Mouse (Mus musculus) hindbrain, embryonic 12.5 days (tissue): ENCODE data around the gene Cbx4. TPM values are rescaled to one million over a fixed set of nuclear protein-coding genes. Genes with fewer than 3 reads are reported as not detected.
A peak's percentile ranks its signal among the peaks of the same experiment; 100 is the strongest.

Experiments used
- ATAC-seq: fragments of 200-750 bp; cut with Nextera tagmentation; 2 replicates; pipeline ENCODE4 v1.8.0; 2017; ENCODE audit warnings: moderate TSS enrichment; ENCODE audit not compliant: low FRiP score
- H3K27ac ChIP-seq: fragments of 300-500 bp; sonication (generic); 2 replicates; pipeline ENCODE4 v1.5.1; 2016; ENCODE audit warnings: mild to moderate bottlenecking
- H3K27me3 ChIP-seq: fragments of 300-500 bp; sonication (generic); 2 replicates; pipeline ENCODE4 v1.6.1; 2016; ENCODE audit warnings: mild to moderate bottlenecking
- H3K36me3 ChIP-seq: fragments of 300-500 bp; sonication (generic); 2 replicates; pipeline ENCODE4 v1.6.1; 2016; ENCODE audit warnings: mild to moderate bottlenecking
- H3K4me1 ChIP-seq: fragments of 300-500 bp; sonication (generic); 2 replicates; pipeline ENCODE4 v1.6.1; 2016
- H3K4me2 ChIP-seq: fragments of 300-500 bp; sonication (generic); replicated peaks from 2 replicates; pipeline ENCODE4 v1.6.1; 2016; ENCODE audit warnings: mild to moderate bottlenecking
- H3K4me3 ChIP-seq: fragments of 300-500 bp; sonication (generic); 2 replicates; pipeline ENCODE4 v1.5.1; 2016; ENCODE audit warnings: mild to moderate bottlenecking
- H3K9ac ChIP-seq: fragments of 300-500 bp; sonication (generic); 2 replicates; pipeline ENCODE4 v1.6.1; 2016; ENCODE audit warnings: mild to moderate bottlenecking, moderate library complexity
- H3K9me3 ChIP-seq: fragments of 300-500 bp; sonication (generic); replicated peaks from 2 replicates; pipeline ENCODE4 v1.6.1; 2016; ENCODE audit warnings: mild to moderate bottlenecking
- WGBS: fragments of 180-500 bp; shearing (Covaris S2); methylation state at CpG from one replicate; pipeline ENCODE4 v1.1.7; 2016; 5-methylcytosine and 5-hydroxymethylcytosine counted together
- polyA plus RNA-seq: library from polyadenylated mRNA; unstranded; fragments of >200 nt; fragmentation: Nextera tagmentation; extraction: Ambion mirVana; gene quantifications from 2 replicates; pipeline ENCODE4 v1.2.1, GENCODE M21; 2016

The Cbx4 gene
- polyA plus RNA-seq, 1 experiment from 2014 or later, result 13.2 TPM

GRCm38 (mm10) chr11:119050361-119050760 is 35.7 kb downstream of the Cbx4 start:
- H3K27me3 ChIP-seq, result peaks cover 89% of the 10 kb centered on the region
- H3K9me3 ChIP-seq, result no peaks in the 10 kb centered on the region
- WGBS, result 0% methylated on average over 2 of the region's 2 CpGs
- no peak overlapping the region for H3K9ac ChIP-seq
- H3K4me3 ChIP-seq, result no peak overlapping the region
- H3K4me1 ChIP-seq, result peaks cover 57% of the 10 kb centered on the region
- H3K4me2 ChIP-seq, result no peak overlapping the region
- ATAC-seq, result no peak
- no peaks in the 10 kb centered on the region for H3K36me3 ChIP-seq
- H3K27ac ChIP-seq, result no peak overlapping the region

- H3K4me1 ChIP-seq, result peaks cover 53% of the 10 kb centered on the region
- no peak overlapping the region for H3K4me3 ChIP-seq
- 2% methylated on average over 13 of the region's 13 CpGs for WGBS
- no peaks in the 10 kb centered on the region for H3K36me3 ChIP-seq
- no peaks in the 10 kb centered on the region for H3K9me3 ChIP-seq
- peaks cover 97% of the 10 kb centered on the region for H3K27me3 ChIP-seq
- no peak overlapping the region for H3K9ac ChIP-seq
- H3K27ac ChIP-seq, result no peak overlapping the region
- no peak for ATAC-seq
- peak overlapping the region; percentile 67 for H3K4me2 ChIP-seq
Observed at GRCm38 (mm10) chr11:119048133-119048510, 37.9 kb downstream of the Cbx4 start.

GRCm38 (mm10) chr11:119047261-119048132 is 38.5 kb downstream of the Cbx4 start:
- Histone ChIP-seq H3K27ac (no peak overlapping the region), H3K9ac (peak overlapping the region; percentile 45), H3K4me1 (peaks cover 52% of the 10 kb centered on the region)

GRCm38 (mm10) chr11:119046601-119047245 is 39.3 kb downstream of the Cbx4 start:
- Histone ChIP-seq H3K4me1 (peaks cover 52% of the 10 kb centered on the region), H3K4me3 (peak overlapping the region; percentile 33), H3K4me2 (peak overlapping the region; percentile 67), H3K36me3 (no peaks in the 10 kb centered on the region), H3K27ac (no peak overlapping the region), H3K9me3 (no peaks in the 10 kb centered on the region), H3K27me3 (peaks cover 99% of the 10 kb centered on the region), H3K9ac (peak overlapping the region; percentile 45; the same call in 1 of the 2 replicates)
- ATAC-seq, result no peak
- WGBS, result 2% methylated on average over 39 of the region's 39 CpGs

More at GRCm38 (mm10) chr11:119047261-119048132, 38.5 kb downstream of the Cbx4 start:
- Histone ChIP-seq H3K4me2 (peak overlapping the region; percentile 67), H3K4me3 (peak overlapping the region; percentile 33; the same call in 1 of the 2 replicates), H3K36me3 (no peaks in the 10 kb centered on the region), H3K27me3 (peaks cover 100% of the 10 kb centered on the region), H3K9me3 (no peaks in the 10 kb centered on the region)
- under 1% methylated on average over 42 of the region's 43 CpGs for WGBS
- 0 out of 2 replicates have a peak, but pooled peaks have one; percentile 15 for ATAC-seq

- H3K4me2 ChIP-seq, result peak overlapping the region; percentile 32
- no peaks in the 10 kb centered on the region for H3K36me3 ChIP-seq
- 1% methylated on average over 41 of the region's 41 CpGs for WGBS
- H3K4me1 ChIP-seq, result peaks cover 60% of the 10 kb centered on the region
- no peak for ATAC-seq
- peaks cover 84% of the 10 kb centered on the region for H3K27me3 ChIP-seq
- peak overlapping the region; percentile 17 for H3K4me3 ChIP-seq
- H3K27ac ChIP-seq, result no peak overlapping the region
- H3K9ac ChIP-seq, result no peak overlapping the region; the same call in 1 of the 2 replicates
- H3K9me3 ChIP-seq, result no peaks in the 10 kb centered on the region
Observed at GRCm38 (mm10) chr11:119044551-119045337, 41.3 kb downstream of the Cbx4 start.

GRCm38 (mm10) chr11:119043761-119044550 is 42.1 kb downstream of the Cbx4 start:
- peaks cover 68% of the 10 kb centered on the region for H3K4me1 ChIP-seq
- peaks cover 84% of the 10 kb centered on the region for H3K27me3 ChIP-seq
- no peak for ATAC-seq
- no peak overlapping the region for H3K9ac ChIP-seq
- H3K36me3 ChIP-seq, result peaks cover 3% of the 10 kb centered on the region; the same call in 1 of the 2 replicates
- H3K4me2 ChIP-seq, result peak overlapping the region; percentile 32; the same call in 1 of the 2 replicates
- H3K4me3 ChIP-seq, result no peak overlapping the region
- 4% methylated on average over 10 of the region's 10 CpGs for WGBS
- no peak overlapping the region for H3K27ac ChIP-seq
- H3K9me3 ChIP-seq, result no peaks in the 10 kb centered on the region

GRCm38 (mm10) chr11:119043273-119043540 is 42.8 kb downstream of the Cbx4 start:
- peaks cover 70% of the 10 kb centered on the region for H3K4me1 ChIP-seq
- no peak overlapping the region for H3K27ac ChIP-seq
- H3K4me3 ChIP-seq, result no peak overlapping the region
- no peak overlapping the region for H3K4me2 ChIP-seq
- WGBS, result 3% methylated on average over 4 of the region's 4 CpGs
- peaks cover 8% of the 10 kb centered on the region; the same call in 1 of the 2 replicates for H3K36me3 ChIP-seq
- H3K27me3 ChIP-seq, result peaks cover 84% of the 10 kb centered on the region
- H3K9ac ChIP-seq, result no peak overlapping the region
- ATAC-seq, result no peak
- no peaks in the 10 kb centered on the region for H3K9me3 ChIP-seq

- H3K4me3 ChIP-seq, result no peak overlapping the region
- H3K4me1 ChIP-seq, result peaks cover 70% of the 10 kb centered on the region
- 0 out of 2 replicates have a peak overlapping the region, but pooled peaks have one; percentile 25 for H3K4me2 ChIP-seq
Observed at GRCm38 (mm10) chr11:119042466-119043272, 43.4 kb downstream of the Cbx4 start.

GRCm38 (mm10) chr11:119041750-119042465 is 44.1 kb downstream of the Cbx4 start:
- H3K9ac ChIP-seq, result peak overlapping the region; percentile 82

More at GRCm38 (mm10) chr11:119042466-119043272, 43.4 kb downstream of the Cbx4 start:
- H3K9me3 ChIP-seq, result no peaks in the 10 kb centered on the region
- WGBS, result under 1% methylated on average over 52 of the region's 52 CpGs
- H3K36me3 ChIP-seq, result peaks cover 8% of the 10 kb centered on the region; the same call in 1 of the 2 replicates
- peaks cover 83% of the 10 kb centered on the region for H3K27me3 ChIP-seq
- no peak for ATAC-seq
- no peak overlapping the region; the same call in 1 of the 2 replicates for H3K9ac ChIP-seq
- no peak overlapping the region for H3K27ac ChIP-seq

GRCm38 (mm10) chr11:119041325-119041716 is 44.7 kb downstream of the Cbx4 start:
- H3K4me3 ChIP-seq, result peak overlapping the region; percentile 56
- H3K9me3 ChIP-seq, result no peaks in the 10 kb centered on the region
- H3K27me3 ChIP-seq, result peaks cover 81% of the 10 kb centered on the region
- peaks cover 8% of the 10 kb centered on the region; the same call in 1 of the 2 replicates for H3K36me3 ChIP-seq
- peak overlapping the region; percentile 82 for H3K9ac ChIP-seq
- H3K4me2 ChIP-seq, result peak overlapping the region; percentile 95
- peaks cover 68% of the 10 kb centered on the region for H3K4me1 ChIP-seq
- peak overlapping the region; percentile 91 for H3K27ac ChIP-seq
- peak; percentile 65 for ATAC-seq
- under 1% methylated on average over 31 of the region's 31 CpGs for WGBS

More at GRCm38 (mm10) chr11:119041750-119042465, 44.1 kb downstream of the Cbx4 start:
- Histone ChIP-seq H3K9me3 (no peaks in the 10 kb centered on the region), H3K27ac (peak overlapping the region; percentile 91), H3K4me2 (peak overlapping the region; percentile 95), H3K4me1 (peaks cover 70% of the 10 kb centered on the region), H3K4me3 (peak overlapping the region; percentile 56), H3K36me3 (peaks cover 8% of the 10 kb centered on the region; the same call in 1 of the 2 replicates), H3K27me3 (peaks cover 82% of the 10 kb centered on the region)
- WGBS, result under 1% methylated on average over 31 of the region's 31 CpGs
- peak; percentile 14 for ATAC-seq
